Mouse (Mus musculus) embryonic fibroblast, embryonic 13.5 days (primary cell): ENCODE results near the gene Tulp3.

ENCODE experiments used
- CTCF ChIP-seq: IDR thresholded peaks from 2 replicates; pipeline ENCODE4 v1.5.1; 2011; ENCODE audit warnings: mild to moderate bottlenecking, control low read depth, low read length, moderate library complexity, borderline replicate concordance; ENCODE audit not compliant: insufficient read depth
- POLR2A ChIP-seq: IDR thresholded peaks from 2 replicates; pipeline ENCODE4 v1.6.1; 2011; ENCODE audit warnings: low read depth, mild to moderate bottlenecking, control low read depth, low read length, moderate library complexity

GRCm38 (mm10) chr6:128301458-128301857, 54.2 kb downstream of the Tulp3 start:
- TF ChIP-seq CTCF = no peak
- peak; percentile 50; the same call in 1 of the 2 replicates for TF ChIP-seq POLR2A
